Mouse (Mus musculus) hindbrain, embryonic 11.5 days (tissue): ENCODE measurements around the gene Sidt1. TPM values are rescaled to one million over a fixed set of nuclear protein-coding genes. Genes with fewer than 3 reads are reported as not detected.
A peak's percentile ranks its signal among the peaks of the same experiment; 100 is the strongest.
"Not testable (repeated sequence)": the region's sequence is repeated elsewhere in the genome, so short reads cannot be mapped to it uniquely, and the experiment has no call there.

ENCODE experiments used
- ATAC-seq: fragments of 200-750 bp; cut with Nextera tagmentation; 2 replicates; pipeline ENCODE4 v1.8.0; 2017; ENCODE audit warnings: mild to moderate bottlenecking, moderate TSS enrichment, moderate library complexity; ENCODE audit not compliant: low FRiP score
- DNase-seq: peaks from one replicate; pipeline ENCODE4 v3.0.0-alpha.2; 2015; ENCODE audit warnings: low spot score
- H3K27ac ChIP-seq: fragments of 300-500 bp; sonication (generic); 2 replicates; pipeline ENCODE4 v1.5.1; 2014; ENCODE audit warnings: mild to moderate bottlenecking, low read depth, low read length
- H3K27me3 ChIP-seq: fragments of 300-500 bp; sonication (generic); 2 replicates; pipeline ENCODE4 v1.6.1; 2014; ENCODE audit warnings: mild to moderate bottlenecking, low read length, moderate library complexity, mixed read lengths; ENCODE audit not compliant: control insufficient read depth, insufficient read depth
- H3K36me3 ChIP-seq: fragments of 300-500 bp; sonication (generic); 2 replicates; pipeline ENCODE4 v1.6.1; 2014; ENCODE audit warnings: mild to moderate bottlenecking, low read length, moderate library complexity, mixed read lengths; ENCODE audit not compliant: control insufficient read depth, insufficient read depth
- H3K4me1 ChIP-seq: fragments of 300-500 bp; sonication (generic); replicated peaks from 2 replicates; pipeline ENCODE4 v1.6.1; 2014; ENCODE audit warnings: low read length, mixed read lengths; ENCODE audit not compliant: control insufficient read depth, insufficient read depth
- H3K4me2 ChIP-seq: fragments of 300-500 bp; sonication (generic); replicated peaks from 2 replicates; pipeline ENCODE4 v1.6.1; 2014; ENCODE audit warnings: mild to moderate bottlenecking, low read depth, low read length
- H3K4me3 ChIP-seq: fragments of 300-500 bp; sonication (generic); 2 replicates; pipeline ENCODE4 v1.5.1; 2014; ENCODE audit warnings: low read depth, low read length
- H3K9ac ChIP-seq: fragments of 300-500 bp; sonication (generic); 2 replicates; pipeline ENCODE4 v1.6.1; 2014; ENCODE audit warnings: low read depth, low read length
- H3K9me3 ChIP-seq: fragments of 300-500 bp; sonication (generic); 2 replicates; pipeline ENCODE4 v1.6.1; 2016; ENCODE audit warnings: low read length; ENCODE audit not compliant: control insufficient read depth
- WGBS: fragments of 180-500 bp; shearing (Covaris S2); extraction: QIAGEN DNeasy Blood & Tissue Kit; methylation state at CpG from one replicate; pipeline ENCODE4 v1.1.7; 2014; 5-methylcytosine and 5-hydroxymethylcytosine counted together
- polyA plus RNA-seq: library from polyadenylated mRNA; unstranded; fragments of >200 nt; fragmentation: Nextera tagmentation; extraction: Ambion mirVana; gene quantifications from 2 replicates; pipeline ENCODE4 v1.2.1, GENCODE M21; 2014

The Sidt1 gene
- polyA plus RNA-seq, 1 experiment from 2014 or later: 0.28 TPM

DNA sequence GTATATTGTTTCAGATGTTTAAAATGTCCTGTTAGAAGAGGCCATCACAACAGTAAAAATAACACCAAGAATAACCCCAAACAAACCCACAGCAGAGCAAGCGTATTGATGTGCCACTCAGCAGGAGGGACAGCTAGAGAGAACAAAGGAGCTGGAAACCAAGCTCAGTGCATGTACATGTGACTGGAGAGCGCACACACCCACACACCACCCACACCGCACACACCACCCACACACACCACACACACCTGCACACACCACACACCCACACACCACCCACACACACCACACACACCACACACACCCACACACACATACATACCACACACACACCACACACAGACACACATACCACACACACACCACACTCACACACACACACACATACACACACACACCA lies 12.8 kb downstream of the Sidt1 start:
- Histone ChIP-seq H3K9me3 (no peaks in the 10 kb centered on the region), H3K4me1 (no peaks in the 10 kb centered on the region; the same call in 1 of the 2 replicates), H3K36me3 (no peaks in the 10 kb centered on the region), H3K27ac (no peak overlapping the region), H3K4me3 (no peak overlapping the region), H3K27me3 (no peaks in the 10 kb centered on the region), H3K9ac (no peak overlapping the region), H3K4me2 (no peak overlapping the region)
- no peak; the same call in 1 of the 2 replicates for ATAC-seq
- 45% methylated on average over 2 of the region's 3 CpGs for WGBS
- no peak for DNase-seq

GRCm38 (mm10) chr16:44316350-44316749 lies 16.6 kb downstream of the Sidt1 start:
- DNase-seq: no peak
- no peaks in the 10 kb centered on the region for H3K27me3 ChIP-seq
- H3K4me2 ChIP-seq: no peak overlapping the region
- H3K9ac ChIP-seq: no peak overlapping the region
- 89% methylated on average over 4 of the region's 4 CpGs for WGBS
- no peaks in the 10 kb centered on the region; the same call in 1 of the 2 replicates for H3K4me1 ChIP-seq
- H3K4me3 ChIP-seq: no peak overlapping the region
- ATAC-seq: no peak
- no peaks in the 10 kb centered on the region for H3K36me3 ChIP-seq
- H3K27ac ChIP-seq: no peak overlapping the region
- no peaks in the 10 kb centered on the region for H3K9me3 ChIP-seq

DNA sequence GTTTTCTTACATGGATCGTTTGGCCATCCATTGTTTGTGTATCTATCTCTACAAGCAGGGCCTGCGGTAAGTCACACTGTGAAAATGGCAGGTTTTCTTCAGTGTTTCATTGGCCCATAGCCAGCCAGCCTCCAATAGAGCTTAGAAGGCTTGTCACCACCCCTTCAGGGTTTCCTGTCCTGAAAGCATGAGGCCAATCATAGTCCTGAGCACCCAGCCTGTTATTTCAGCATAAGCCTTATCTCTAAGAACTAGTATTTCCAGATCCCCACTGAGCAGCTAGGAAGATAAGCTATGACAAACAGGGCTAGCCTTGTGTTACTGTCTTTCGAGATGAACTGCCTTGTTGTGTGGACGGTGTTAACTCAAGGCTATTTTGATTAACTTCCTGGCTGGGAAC lies 19.6 kb downstream of the Sidt1 start:
- H3K4me2 ChIP-seq: no peak overlapping the region
- no peaks in the 10 kb centered on the region for H3K9me3 ChIP-seq
- ATAC-seq (no peak), DNase-seq (no peak)
- no peaks in the 10 kb centered on the region for H3K27me3 ChIP-seq
- H3K4me3 ChIP-seq: no peak overlapping the region
- no peak overlapping the region for H3K27ac ChIP-seq
- H3K4me1 ChIP-seq: no peaks in the 10 kb centered on the region
- H3K9ac ChIP-seq: no peak overlapping the region
- 89% methylated on average over 4 of the region's 4 CpGs for WGBS
- H3K36me3 ChIP-seq: no peaks in the 10 kb centered on the region

- WGBS: 67% methylated on average over 3 of the region's 3 CpGs
Measured at GRCm38 (mm10) chr16:44305606-44306005, 27.4 kb downstream of the Sidt1 start.

DNA sequence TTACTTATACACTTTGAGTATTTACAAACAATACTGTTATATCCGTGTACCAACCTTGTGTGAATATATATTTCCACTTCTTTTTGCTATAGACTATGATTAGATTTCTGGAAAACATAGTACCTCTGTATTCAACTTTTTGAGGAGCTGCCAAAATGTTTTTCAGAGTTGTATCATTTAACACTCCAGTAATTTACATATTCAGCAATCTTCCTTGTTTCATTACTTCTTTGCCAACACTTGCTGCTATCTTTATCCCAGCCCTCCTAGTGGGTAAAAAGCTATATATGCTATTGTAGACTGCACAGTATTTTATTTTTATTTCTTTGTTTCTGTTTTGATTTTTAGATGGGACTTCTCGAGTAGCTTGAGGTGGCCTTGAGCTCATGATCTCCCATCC lies 29.2 kb downstream of the Sidt1 start:
- WGBS: 78% methylated on average over 2 of the region's 2 CpGs

More at GRCm38 (mm10) chr16:44305606-44306005, 27.4 kb downstream of the Sidt1 start:
- H3K9me3 ChIP-seq: no peaks in the 10 kb centered on the region
- H3K27ac ChIP-seq: no peak overlapping the region
- H3K36me3 ChIP-seq: no peaks in the 10 kb centered on the region
- no peak overlapping the region for H3K9ac ChIP-seq
- H3K27me3 ChIP-seq: no peaks in the 10 kb centered on the region
- no peak overlapping the region for H3K4me2 ChIP-seq
- no peak overlapping the region for H3K4me3 ChIP-seq
- ATAC-seq (no peak), DNase-seq (no peak)
- H3K4me1 ChIP-seq: no peaks in the 10 kb centered on the region

GRCm38 (mm10) chr16:44302126-44302892 lies 30.7 kb downstream of the Sidt1 start:
- Histone ChIP-seq H3K27ac (no peak overlapping the region), H3K27me3 (no peaks in the 10 kb centered on the region), H3K36me3 (no peaks in the 10 kb centered on the region), H3K9me3 (no peaks in the 10 kb centered on the region), H3K4me2 (no peak overlapping the region), H3K9ac (no peak overlapping the region), H3K4me1 (no peaks in the 10 kb centered on the region), H3K4me3 (no peak overlapping the region)
- DNase-seq: no peak
- no peak for ATAC-seq
- 55% methylated on average over 10 of the region's 10 CpGs for WGBS

More for the DNA sequence above, 29.2 kb downstream of the Sidt1 start:
- H3K27ac ChIP-seq: no peak overlapping the region
- H3K9ac ChIP-seq: no peak overlapping the region
- no peaks in the 10 kb centered on the region for H3K9me3 ChIP-seq
- DNase-seq: no peak
- H3K27me3 ChIP-seq: no peaks in the 10 kb centered on the region
- H3K4me3 ChIP-seq: no peak overlapping the region
- H3K4me1 ChIP-seq: no peaks in the 10 kb centered on the region
- no peaks in the 10 kb centered on the region for H3K36me3 ChIP-seq
- ATAC-seq: no peak
- no peak overlapping the region for H3K4me2 ChIP-seq

GRCm38 (mm10) chr16:44299438-44300093 lies 33.4 kb downstream of the Sidt1 start:
- ATAC-seq: no peak
- peak; percentile 17 for DNase-seq
- Histone ChIP-seq H3K36me3 (no peaks in the 10 kb centered on the region), H3K4me3 (no peak overlapping the region), H3K9me3 (no peaks in the 10 kb centered on the region), H3K4me2 (no peak overlapping the region), H3K27me3 (no peaks in the 10 kb centered on the region), H3K27ac (no peak overlapping the region), H3K9ac (no peak overlapping the region), H3K4me1 (no peaks in the 10 kb centered on the region)
- 80% methylated on average over 20 of the region's 20 CpGs for WGBS

DNA sequence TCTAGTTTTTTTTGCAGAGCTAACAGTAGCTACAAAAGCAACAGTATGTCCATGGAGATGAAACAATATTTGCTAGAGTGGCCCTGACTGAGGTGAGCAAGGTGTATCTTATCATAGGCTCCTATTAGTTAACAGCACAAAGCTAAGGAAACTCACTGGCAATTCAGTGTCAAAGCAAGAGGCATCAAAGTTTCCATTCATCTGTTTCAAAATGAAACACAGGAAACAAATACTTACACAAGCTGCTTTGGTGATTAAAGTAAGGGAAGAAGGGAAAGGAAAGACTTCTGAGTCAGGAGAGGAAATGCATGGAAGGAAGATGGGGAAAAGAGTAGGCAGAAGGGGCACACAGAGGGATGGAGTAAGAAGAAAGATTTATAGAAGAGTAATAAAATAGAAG lies 39.0 kb downstream of the Sidt1 start:
- H3K36me3 ChIP-seq: no peaks in the 10 kb centered on the region
- H3K9ac ChIP-seq: no peak overlapping the region
- no peak overlapping the region for H3K4me2 ChIP-seq
- H3K4me3 ChIP-seq: no peak overlapping the region
- no peak for ATAC-seq
- H3K4me1 ChIP-seq: no peaks in the 10 kb centered on the region
- no peaks in the 10 kb centered on the region for H3K9me3 ChIP-seq
- no peak overlapping the region for H3K27ac ChIP-seq
- DNase-seq: no peak
- H3K27me3 ChIP-seq: no peaks in the 10 kb centered on the region

DNA sequence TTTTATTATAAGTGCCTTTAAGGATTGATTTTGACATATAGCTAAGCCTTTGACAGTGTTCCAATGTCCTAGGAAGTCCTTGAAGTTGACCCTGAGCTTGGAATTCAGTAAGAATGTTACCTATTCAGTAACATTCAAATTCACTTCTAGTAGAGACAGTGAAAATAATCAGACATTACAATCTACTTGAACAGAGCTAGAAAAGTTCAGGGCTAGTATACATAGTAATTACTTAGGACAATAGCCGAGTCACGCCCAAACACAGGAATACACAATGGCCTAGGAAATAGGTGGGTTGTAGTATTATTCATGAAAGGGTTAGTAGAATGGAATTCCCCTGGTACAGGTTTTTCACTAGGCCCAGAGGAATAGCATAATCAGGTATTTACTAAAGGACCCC lies 40.3 kb downstream of the Sidt1 start:
- not testable (repeated sequence) for H3K36me3 ChIP-seq, DNase-seq, H3K4me2 ChIP-seq, H3K27ac ChIP-seq, H3K4me3 ChIP-seq, H3K27me3 ChIP-seq, ATAC-seq, H3K4me1 ChIP-seq, H3K9me3 ChIP-seq, H3K9ac ChIP-seq
- 93% methylated on average over 2 of the region's 2 CpGs for WGBS
